Mouse (Mus musculus) layer of hippocampus, postnatal 10 days (tissue): ENCODE measurements at regions not wholly inside any gene's neighbourhood (a gene's known extent, or its start where the extent isn't known, plus 50 kb on each side); places are given as distances from the start of the nearest gene placed in this dataset.

Source experiments
- DNase-seq, 2 experiments: peaks; one replicate each; pipeline ENCODE4 v3.0.0; 2021; ENCODE audit warnings: low spot score in 2 of 2

- no peak for DNase-seq
Measured at GRCm38 (mm10) chr4:125880028-125880427, 144.3 kb upstream of the Csf3r start.

- DNase-seq, result no peak
Measured at GRCm38 (mm10) chr4:125882531-125882930, 141.8 kb upstream of the Csf3r start.

- no peak for DNase-seq
Measured at GRCm38 (mm10) chr4:125890510-125890909, 133.8 kb upstream of the Csf3r start.

- no peak for DNase-seq
Measured at GRCm38 (mm10) chr4:125893139-125893538, 131.2 kb upstream of the Csf3r start.

GRCm38 (mm10) chr4:125897707-125898106 lies 126.6 kb upstream of the Csf3r start:
- no peak for DNase-seq

GRCm38 (mm10) chr4:125898631-125899348 lies 125.6 kb upstream of the Csf3r start:
- DNase-seq, result no peak

- no peak for DNase-seq
Measured at GRCm38 (mm10) chr4:125901546-125902276, 122.6 kb upstream of the Csf3r start.

- no peak for DNase-seq
Measured at GRCm38 (mm10) chr4:125906296-125906695, 118.1 kb upstream of the Csf3r start.

GRCm38 (mm10) chr4:125908901-125909300 lies 115.4 kb upstream of the Csf3r start:
- no peak for DNase-seq

GRCm38 (mm10) chr4:125911541-125912270 lies 112.6 kb upstream of the Csf3r start:
- no peak for DNase-seq

GRCm38 (mm10) chr4:125912444-125913049 lies 111.8 kb upstream of the Csf3r start:
- peak; percentile 74 to 78 for DNase-seq

GRCm38 (mm10) chr4:125915166-125915565 lies 109.2 kb upstream of the Csf3r start:
- peak in 1 of 2 experiments; percentile 36 for DNase-seq

- no peak for DNase-seq
Measured at GRCm38 (mm10) chr4:125917210-125917609, 107.1 kb upstream of the Csf3r start.

- DNase-seq, result peak; percentile 63 to 65
Measured at GRCm38 (mm10) chr4:125921550-125922316, 102.6 kb upstream of the Csf3r start.

- no peak for DNase-seq
Measured at GRCm38 (mm10) chr4:125922317-125922878, 102.0 kb upstream of the Csf3r start.

GRCm38 (mm10) chr4:125923225-125923624 lies 101.1 kb upstream of the Csf3r start:
- no peak for DNase-seq

- DNase-seq, result no peak
Measured at GRCm38 (mm10) chr4:125928196-125928595, 96.2 kb upstream of the Csf3r start.

GRCm38 (mm10) chr4:125929122-125929772 lies 95.1 kb upstream of the Csf3r start:
- no peak for DNase-seq

- DNase-seq, result no peak
Measured at GRCm38 (mm10) chr4:125930764-125931163, 93.6 kb upstream of the Csf3r start.

- no peak for DNase-seq
Measured at GRCm38 (mm10) chr4:125931321-125931720, 93.0 kb upstream of the Csf3r start.
